Mouse (Mus musculus) stomach, embryonic 15.5 days (tissue): Measurements from ENCODE around the gene Gstm3. TPM values are rescaled to one million over a fixed set of nuclear protein-coding genes. Genes with fewer than 3 reads are reported as not detected.
"Not testable (repeated sequence)": the region's sequence is repeated elsewhere in the genome, so short reads cannot be mapped to it uniquely, and the experiment has no call there.

ENCODE experiments used
- ATAC-seq: fragments of 200-750 bp; cut with Nextera tagmentation; 2 replicates; pipeline ENCODE4 v1.8.0; 2017; ENCODE audit warnings: low read depth, moderate number of reproducible peaks, moderate TSS enrichment; ENCODE audit not compliant: insufficient read depth, low FRiP score
- H3K27ac ChIP-seq: fragments of 300-500 bp; sonication (generic); 2 replicates; pipeline ENCODE4 v1.5.1; 2015; ENCODE audit warnings: mild to moderate bottlenecking, inconsistent platforms
- H3K27me3 ChIP-seq: fragments of 300-500 bp; sonication (generic); replicated peaks from 2 replicates; pipeline ENCODE4 v1.6.1; 2015; ENCODE audit warnings: inconsistent platforms
- H3K36me3 ChIP-seq: fragments of 300-500 bp; sonication (generic); 2 replicates; pipeline ENCODE4 v1.6.1; 2015; ENCODE audit warnings: inconsistent platforms
- H3K4me1 ChIP-seq: fragments of 300-500 bp; sonication (generic); 2 replicates; pipeline ENCODE4 v1.6.1; 2015; ENCODE audit warnings: inconsistent platforms
- H3K4me2 ChIP-seq: fragments of 300-500 bp; sonication (generic); 2 replicates; pipeline ENCODE4 v1.6.1; 2015; ENCODE audit warnings: mild to moderate bottlenecking, inconsistent platforms
- H3K4me3 ChIP-seq: fragments of 300-500 bp; sonication (generic); replicated peaks from 2 replicates; pipeline ENCODE4 v1.5.1; 2015; ENCODE audit warnings: inconsistent platforms
- H3K9ac ChIP-seq: fragments of 300-500 bp; sonication (generic); 2 replicates; pipeline ENCODE4 v1.6.1; 2015; ENCODE audit warnings: inconsistent platforms
- H3K9me3 ChIP-seq: fragments of 300-500 bp; sonication (generic); 2 replicates; pipeline ENCODE4 v1.6.1; 2016; ENCODE audit warnings: inconsistent platforms
- WGBS: fragments of 180-500 bp; shearing (Covaris S2); methylation state at CpG from one replicate; pipeline ENCODE4 v1.1.7; 2015; 5-methylcytosine and 5-hydroxymethylcytosine counted together
- polyA plus RNA-seq: library from polyadenylated mRNA; unstranded; fragments of >200 nt; fragmentation: Nextera tagmentation; extraction: Ambion mirVana; gene quantifications from 2 replicates; pipeline ENCODE4 v1.2.1, GENCODE M21; 2015

The Gstm3 gene
- polyA plus RNA-seq, result 70.3 and 88.2 TPM in 2 replicates

GRCm38 (mm10) chr3:107968724-107969395 is at the start of gene Gstm3:
Gstm3 (minus strand) TSS chr3:107969283.
- Histone ChIP-seq H3K9ac (no peak within 1 kb of the TSS), H3K4me1 (0 out of 2 replicates have a peak, but pooled peaks cover 7% of the 10 kb centered on the region), H3K36me3 (no peaks in the 10 kb centered on the region), H3K27me3 (no peaks in the 10 kb centered on the region), H3K27ac (no peak within 1 kb of the TSS), H3K4me2 (peak within 1 kb of the TSS; percentile 5; the same call in 1 of the 2 replicates), H3K4me3 (no peak within 1 kb of the TSS; the same call in 1 of the 2 replicates), H3K9me3 (no peaks in the 10 kb centered on the region)
- peak; percentile 64 for ATAC-seq
- 44% methylated on average over 13 of the region's 13 CpGs for WGBS

DNA sequence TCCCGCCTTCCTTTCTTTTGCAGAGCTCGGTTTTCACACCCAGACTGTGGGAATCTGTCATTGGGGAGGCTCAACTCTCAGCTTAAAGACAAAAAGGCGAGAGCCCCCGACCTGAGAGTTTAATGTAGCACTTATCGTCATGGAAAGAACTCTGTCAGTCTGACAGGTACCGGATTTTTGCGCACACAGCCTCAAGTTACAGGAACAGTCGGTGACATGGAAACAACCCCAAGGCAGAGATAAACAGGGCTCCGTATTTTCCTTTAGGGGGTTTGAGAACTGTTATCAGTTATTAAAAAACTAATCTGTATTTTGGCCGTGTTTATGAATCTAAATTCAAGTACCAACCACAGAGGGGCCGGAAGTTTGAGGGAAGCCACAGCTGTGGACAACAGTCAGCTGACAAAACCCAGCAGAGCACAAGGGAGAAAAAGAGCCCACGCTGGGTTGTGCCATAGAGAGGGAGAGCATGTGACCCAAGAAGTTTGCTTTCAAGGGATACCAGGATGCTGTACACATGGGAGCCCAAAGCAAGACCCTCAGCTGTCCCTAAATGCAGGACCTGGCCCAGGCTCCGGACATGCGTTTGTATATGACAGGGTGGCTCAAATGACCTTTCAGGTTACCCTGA is 49.2 kb upstream of the Gstm3 start:
- H3K4me2 ChIP-seq, result peak overlapping the region; percentile 79
- no peaks in the 10 kb centered on the region for H3K36me3 ChIP-seq
- no peaks in the 10 kb centered on the region for H3K27me3 ChIP-seq
- H3K9ac ChIP-seq, result peak overlapping the region; percentile 34; the same call in 1 of the 2 replicates
- peaks cover 16% of the 10 kb centered on the region; the same call in 1 of the 2 replicates for H3K4me1 ChIP-seq
- ATAC-seq, result no peak
- 17% methylated on average over 14 of the region's 14 CpGs for WGBS
- peak overlapping the region; percentile 45 for H3K4me3 ChIP-seq
- H3K27ac ChIP-seq, result peak overlapping the region; percentile 96
- H3K9me3 ChIP-seq, result no peaks in the 10 kb centered on the region

DNA sequence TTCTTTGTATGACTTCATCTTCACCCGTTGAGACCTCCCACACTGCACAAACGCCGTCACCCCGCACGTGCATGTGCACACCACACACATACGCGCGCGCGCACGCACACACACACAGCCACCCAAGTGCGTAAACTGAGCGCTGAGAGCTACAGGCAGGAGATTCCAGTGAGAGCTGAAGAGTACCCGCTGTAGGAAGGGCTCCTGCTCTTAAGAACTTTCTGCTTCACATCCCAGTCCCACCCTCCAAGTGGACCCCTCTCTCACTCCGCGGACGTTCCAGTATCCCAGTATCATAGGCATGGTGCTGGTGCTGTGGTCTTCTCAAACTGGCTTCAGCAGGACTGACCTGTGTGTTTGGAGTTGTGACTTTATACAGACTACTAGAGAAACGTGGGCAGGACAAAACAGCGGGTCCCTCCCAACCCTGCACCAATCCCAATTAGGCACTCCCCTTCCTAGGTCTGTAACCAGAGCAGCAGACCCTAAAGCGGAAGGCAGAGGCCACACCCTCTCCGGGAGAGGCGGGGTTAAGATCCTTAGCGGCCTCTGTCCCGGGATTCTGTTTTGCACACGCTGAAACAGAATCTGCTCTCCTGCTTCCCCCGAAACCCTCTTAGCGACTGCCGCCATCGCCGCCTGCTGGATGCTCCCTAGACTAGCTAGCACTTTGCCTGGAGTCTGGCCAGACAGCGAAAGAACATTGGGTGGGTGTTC is 48.5 kb upstream of the Gstm3 start, which contains the start of gene Gstm1:
Gene Gstm1, minus strand, starts transcription at position 501 of the 717 bp plus-strand sequence.
- WGBS, result 0% methylated on average over 31 of the region's 31 CpGs
- Histone ChIP-seq H3K9me3 (no peaks in the 10 kb centered on the region), H3K36me3 (no peaks in the 10 kb centered on the region), H3K4me2 (peak within 1 kb of the TSS; percentile 79), H3K4me3 (peak within 1 kb of the TSS; percentile 45), H3K4me1 (peaks cover 16% of the 10 kb centered on the region; the same call in 1 of the 2 replicates), H3K27ac (peak within 1 kb of the TSS; percentile 96), H3K9ac (peak within 1 kb of the TSS; percentile 35; the same call in 1 of the 2 replicates), H3K27me3 (no peaks in the 10 kb centered on the region)
- peak; percentile 97 for ATAC-seq

- not testable (repeated sequence) for H3K36me3 ChIP-seq, H3K27ac ChIP-seq, H3K9ac ChIP-seq, H3K27me3 ChIP-seq, H3K9me3 ChIP-seq, ATAC-seq
- WGBS, result 83% methylated on average over 5 of the region's 5 CpGs
- peak overlapping the region; percentile 45 for H3K4me3 ChIP-seq
- peak overlapping the region; percentile 79 for H3K4me2 ChIP-seq
- peaks cover 16% of the 10 kb centered on the region; the same call in 1 of the 2 replicates for H3K4me1 ChIP-seq
Observed at GRCm38 (mm10) chr3:108016468-108016867, 47.4 kb upstream of the Gstm3 start.

- ATAC-seq, result no peak
- Histone ChIP-seq H3K9ac (no peak overlapping the region), H3K4me3 (no peak overlapping the region), H3K4me2 (no peak overlapping the region), H3K27me3 (no peaks in the 10 kb centered on the region), H3K9me3 (no peaks in the 10 kb centered on the region), H3K4me1 (peaks cover 16% of the 10 kb centered on the region; the same call in 1 of the 2 replicates), H3K27ac (no peak overlapping the region), H3K36me3 (no peaks in the 10 kb centered on the region)
- WGBS, result 90% methylated on average over 2 of the region's 2 CpGs
Observed at GRCm38 (mm10) chr3:108014974-108015346, 45.9 kb upstream of the Gstm3 start.

DNA sequence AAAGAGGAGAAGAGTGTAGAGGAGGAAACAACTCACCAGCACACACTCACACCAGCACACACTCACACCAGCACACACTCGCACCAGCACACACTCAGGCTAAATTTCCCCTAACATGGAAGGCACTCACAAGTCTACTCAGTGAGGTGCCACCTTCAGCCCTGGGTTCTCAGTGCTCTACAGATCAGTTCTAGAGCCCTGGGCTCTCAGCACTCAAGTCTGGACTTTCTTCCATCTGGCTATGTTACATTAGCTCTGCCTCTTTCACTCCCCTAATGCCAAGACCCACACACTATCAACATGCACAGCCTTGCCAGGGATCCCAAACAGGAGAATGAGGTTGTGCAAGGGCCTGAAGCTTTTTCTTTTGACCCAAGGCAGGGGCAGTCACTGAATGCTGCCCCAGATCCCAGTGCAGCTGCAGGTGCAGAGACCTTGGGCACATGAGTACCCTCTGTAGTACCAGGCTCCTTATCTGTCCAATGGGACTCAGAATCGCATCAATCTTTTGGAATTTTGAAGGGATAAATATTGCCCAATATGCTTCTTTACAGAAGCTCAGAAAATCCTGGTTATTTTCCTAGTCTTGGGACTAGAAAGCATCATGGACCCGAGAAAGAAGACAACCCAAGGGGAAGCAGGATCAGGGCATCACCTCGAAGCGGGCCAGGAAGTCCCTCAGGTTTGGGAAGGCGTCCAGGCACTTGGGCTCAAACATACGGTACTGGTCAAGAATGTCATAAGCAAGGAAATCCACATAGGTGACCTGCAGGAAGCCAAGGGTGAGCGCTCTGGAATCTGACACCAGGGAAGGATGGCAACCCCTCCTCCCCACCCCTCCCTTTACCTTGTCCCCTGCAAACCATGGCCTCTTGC is 45.3 kb upstream of the Gstm3 start:
- H3K27me3 ChIP-seq, result no peaks in the 10 kb centered on the region
- H3K9me3 ChIP-seq, result no peaks in the 10 kb centered on the region
- no peak overlapping the region; the same call in 1 of the 2 replicates for H3K4me3 ChIP-seq
- H3K36me3 ChIP-seq, result no peaks in the 10 kb centered on the region
- H3K4me1 ChIP-seq, result peaks cover 16% of the 10 kb centered on the region; the same call in 1 of the 2 replicates
- H3K27ac ChIP-seq, result no peak overlapping the region
- peak overlapping the region; percentile 25; the same call in 1 of the 2 replicates for H3K4me2 ChIP-seq
- 76% methylated on average over 8 of the region's 8 CpGs for WGBS
- no peak overlapping the region for H3K9ac ChIP-seq
- ATAC-seq, result no peak

GRCm38 (mm10) chr3:108013331-108013871 is 44.3 kb upstream of the Gstm3 start:
- Histone ChIP-seq H3K9ac (no peak overlapping the region), H3K27me3 (no peaks in the 10 kb centered on the region), H3K27ac (peak overlapping the region; percentile 40; the same call in 1 of the 2 replicates), H3K4me3 (no peak overlapping the region), H3K4me2 (peak overlapping the region; percentile 29), H3K4me1 (peaks cover 12% of the 10 kb centered on the region; the same call in 1 of the 2 replicates), H3K36me3 (no peaks in the 10 kb centered on the region), H3K9me3 (no peaks in the 10 kb centered on the region)
- ATAC-seq, result no peak
- 64% methylated on average over 4 of the region's 4 CpGs for WGBS

DNA sequence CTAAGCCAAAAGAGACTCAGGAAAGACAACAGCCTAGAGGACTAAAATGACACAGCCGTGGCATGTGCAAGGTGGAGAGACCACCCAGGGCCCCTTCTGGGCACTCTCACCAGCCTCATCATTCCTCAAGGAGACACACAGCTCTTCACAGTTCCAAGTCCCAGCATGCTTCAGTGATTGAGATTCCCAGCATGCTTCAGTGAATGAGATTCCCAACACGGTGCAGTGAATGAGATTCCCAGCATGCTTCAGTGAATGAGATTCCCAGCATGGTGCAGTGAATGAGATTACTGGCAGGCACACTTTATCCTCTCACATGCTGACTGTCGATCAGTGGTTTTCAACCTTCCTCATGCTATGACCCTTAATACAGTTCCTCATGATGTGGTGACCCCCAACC is 42.5 kb upstream of the Gstm3 start:
- peaks cover 8% of the 10 kb centered on the region; the same call in 1 of the 2 replicates for H3K4me1 ChIP-seq
- H3K4me3 ChIP-seq, result no peak overlapping the region
- no peak overlapping the region for H3K27ac ChIP-seq
- H3K27me3 ChIP-seq, result no peaks in the 10 kb centered on the region
- ATAC-seq, result no peak
- no peak overlapping the region for H3K9ac ChIP-seq
- no peaks in the 10 kb centered on the region for H3K9me3 ChIP-seq
- 75% methylated on average over 3 of the region's 3 CpGs for WGBS
- H3K36me3 ChIP-seq, result no peaks in the 10 kb centered on the region
- no peak overlapping the region for H3K4me2 ChIP-seq

DNA sequence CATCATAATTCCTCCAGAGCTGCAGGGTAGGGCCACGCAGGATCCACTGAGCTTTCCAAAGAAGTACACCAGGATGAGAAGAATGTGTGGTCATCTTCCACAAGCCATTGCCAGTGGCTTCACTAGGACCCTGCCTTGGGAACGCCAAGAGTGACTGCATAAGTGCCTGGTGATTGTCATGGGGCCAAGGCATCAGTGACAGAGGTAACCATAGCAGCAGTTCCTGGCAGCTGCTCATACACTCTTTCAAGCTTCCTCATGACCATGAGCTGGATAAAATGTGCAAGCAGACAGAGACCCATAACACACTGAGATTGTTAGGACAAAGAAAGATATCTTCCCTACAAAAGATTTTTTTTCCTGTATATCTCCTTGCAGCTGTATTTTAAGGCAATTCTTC is 41.2 kb upstream of the Gstm3 start:
- WGBS, result 67% methylated on average over 2 of the region's 2 CpGs
- H3K27me3 ChIP-seq, result no peaks in the 10 kb centered on the region
- H3K4me3 ChIP-seq, result no peak overlapping the region
- H3K4me2 ChIP-seq, result no peak overlapping the region
- H3K36me3 ChIP-seq, result no peaks in the 10 kb centered on the region
- H3K9ac ChIP-seq, result no peak overlapping the region
- no peaks in the 10 kb centered on the region for H3K9me3 ChIP-seq
- no peak overlapping the region for H3K27ac ChIP-seq
- H3K4me1 ChIP-seq, result 0 out of 2 replicates have a peak, but pooled peaks cover 4% of the 10 kb centered on the region
- ATAC-seq, result no peak

DNA sequence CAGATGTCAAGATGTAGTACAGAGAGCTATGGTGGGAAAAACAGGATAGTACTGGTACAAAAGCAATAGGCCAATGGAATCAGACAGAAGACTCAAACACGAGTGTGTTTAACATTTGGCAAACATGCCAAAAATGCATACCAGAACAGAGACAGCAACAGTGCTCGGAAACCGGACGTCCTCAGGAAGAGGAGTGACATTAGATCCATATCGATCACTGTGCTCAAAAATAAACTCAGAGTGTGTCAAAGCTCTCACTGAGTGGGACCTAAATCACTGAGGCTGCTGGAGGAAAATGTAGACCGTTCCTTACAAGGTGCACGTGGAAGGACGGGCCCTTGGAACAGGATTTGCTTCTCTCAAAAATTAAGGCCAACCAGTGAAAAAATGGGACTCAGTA is 32.9 kb upstream of the Gstm3 start:
- H3K27ac ChIP-seq, result no peak overlapping the region

GRCm38 (mm10) chr3:107999491-107999890 is 30.4 kb upstream of the Gstm3 start:
- WGBS, result 78% methylated on average over 3 of the region's 3 CpGs
- Histone ChIP-seq H3K4me1 (no peaks in the 10 kb centered on the region), H3K9ac (no peak overlapping the region), H3K36me3 (no peaks in the 10 kb centered on the region), H3K27ac (no peak overlapping the region), H3K4me2 (no peak overlapping the region), H3K27me3 (no peaks in the 10 kb centered on the region), H3K4me3 (no peak overlapping the region), H3K9me3 (no peaks in the 10 kb centered on the region)
- ATAC-seq, result no peak

More for the DNA sequence above, 32.9 kb upstream of the Gstm3 start:
- ATAC-seq, result no peak
- H3K9me3 ChIP-seq, result no peaks in the 10 kb centered on the region
- H3K36me3 ChIP-seq, result no peaks in the 10 kb centered on the region
- H3K27me3 ChIP-seq, result no peaks in the 10 kb centered on the region
- no peak overlapping the region for H3K4me2 ChIP-seq
- 59% methylated on average over 8 of the region's 8 CpGs for WGBS
- H3K4me1 ChIP-seq, result no peaks in the 10 kb centered on the region
- H3K9ac ChIP-seq, result no peak overlapping the region
- H3K4me3 ChIP-seq, result no peak overlapping the region
